Mouse (Mus musculus) mouse trophoblast stem cell (cell line): ENCODE measurements around the gene Pik3c2b.

Experiments
- in situ Hi-C, 2 experiments: fragments of 300-500 bp; cut with MseI, MboI; formaldehyde crosslinking; loops; 2 replicates in 1 of 2; 3 replicates in 1 of 2; pipeline ENCODE4 v1.15.1; 2025

The Pik3c2b gene

DNA sequence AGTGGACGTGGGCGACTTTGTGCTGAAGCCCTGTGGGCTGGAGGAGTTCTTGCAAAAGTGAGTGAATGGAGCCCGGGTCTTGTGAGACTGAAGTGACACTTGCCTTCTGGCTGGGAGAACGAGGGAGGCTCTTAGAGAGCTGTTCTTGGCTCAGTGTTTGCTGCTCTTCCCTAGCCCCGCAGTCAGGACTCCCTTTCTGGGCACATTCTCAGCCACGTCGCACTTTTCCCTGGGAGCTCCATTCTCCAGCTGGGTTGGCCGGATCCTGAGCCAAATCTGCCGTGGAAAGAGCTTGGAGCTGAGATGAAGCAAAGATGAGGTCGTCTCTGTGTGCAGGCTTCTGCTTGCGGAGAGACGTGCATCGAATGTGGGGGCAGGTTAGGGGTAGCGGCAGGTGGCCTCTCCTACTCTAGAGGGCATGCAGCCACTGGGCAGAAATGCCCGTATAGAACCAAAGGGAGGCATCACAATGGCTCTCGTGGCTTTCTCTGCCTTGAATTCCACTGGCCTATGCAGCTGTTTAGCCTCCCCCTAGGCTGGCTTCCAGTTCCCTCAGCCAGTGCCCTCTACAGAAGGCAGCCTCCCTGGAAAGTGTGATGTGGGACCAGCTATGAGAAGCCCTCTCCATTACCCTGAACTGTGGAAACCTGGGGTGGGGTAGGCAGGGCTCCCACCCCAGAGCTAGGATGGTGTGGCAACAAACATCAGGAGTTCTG, 26.4 kb downstream of the Pik3c2b start:
- in situ Hi-C loops = no loop called here

DNA sequence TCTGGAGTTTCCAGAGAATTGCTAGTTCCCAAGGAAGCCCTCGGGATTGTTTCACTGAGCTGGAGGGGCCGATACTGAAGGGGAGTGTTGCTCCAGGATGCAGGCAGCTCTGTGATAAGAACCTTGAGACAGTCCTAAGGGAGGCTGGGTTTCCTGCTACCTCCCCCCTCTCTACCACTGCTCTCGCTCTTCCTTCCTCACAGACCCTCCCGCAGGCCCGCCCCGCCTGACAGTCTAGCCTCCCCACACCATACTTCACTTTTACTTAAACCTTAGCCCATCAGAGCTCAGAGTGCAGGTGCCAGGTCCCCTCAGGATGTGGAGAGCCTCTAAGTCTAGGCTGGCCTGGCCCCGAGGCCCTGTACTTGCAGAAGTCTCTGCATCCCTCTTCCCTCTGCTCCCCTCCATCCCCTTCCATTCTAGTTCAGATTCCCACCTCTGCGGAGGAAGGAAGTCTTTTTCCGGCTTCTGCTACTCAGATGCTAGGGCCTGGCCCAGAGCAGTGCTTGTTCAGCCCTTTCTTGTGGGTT, 27.9 kb downstream of the Pik3c2b start:
- in situ Hi-C loops = no loop called here

- in situ Hi-C loops = no loop called here
Observed at GRCm38 (mm10) chr1:133074541-133074940, 29.1 kb downstream of the Pik3c2b start.

GRCm38 (mm10) chr1:133075651-133076400, 30.4 kb downstream of the Pik3c2b start:
- in situ Hi-C loops = no loop called here

- in situ Hi-C loops = no loop called here
Observed at GRCm38 (mm10) chr1:133076681-133077514, 31.4 kb downstream of the Pik3c2b start.

DNA sequence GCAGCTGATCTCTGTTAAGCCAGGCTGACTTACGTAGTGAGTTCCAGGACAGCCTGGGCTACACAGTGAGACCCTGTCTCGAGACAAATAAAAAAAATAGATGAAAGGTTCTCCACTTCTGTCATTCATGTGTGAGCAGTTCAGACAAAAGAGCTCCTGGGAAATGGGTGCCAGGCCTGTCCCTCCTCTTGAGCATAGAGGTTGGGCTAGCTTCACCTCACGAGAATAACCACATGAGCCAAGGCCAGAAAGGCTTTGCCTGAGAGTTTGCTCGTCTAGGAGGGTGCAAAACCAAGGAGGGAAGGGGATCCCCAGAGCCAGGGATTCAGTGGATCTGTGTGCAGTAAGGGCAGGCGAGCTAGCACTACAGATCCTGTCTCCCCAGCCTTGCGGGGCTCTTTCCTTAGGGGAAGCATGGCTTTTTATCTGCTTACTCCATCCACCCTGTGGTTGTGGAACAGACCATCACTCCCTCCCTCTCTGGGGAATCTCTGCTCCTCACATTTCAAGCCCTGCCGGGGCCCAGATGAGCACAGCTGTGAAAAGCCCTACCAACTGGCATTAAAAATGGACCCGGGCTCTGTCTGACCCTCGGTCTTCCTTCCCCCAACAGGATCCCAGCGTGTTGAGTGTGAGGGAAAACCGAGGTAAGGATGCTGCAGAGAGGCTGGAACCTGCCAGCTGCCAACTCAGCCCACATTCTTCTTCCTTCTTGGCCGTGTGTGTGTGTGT, 32.3 kb downstream of the Pik3c2b start:
- in situ Hi-C loops = no loop called here

GRCm38 (mm10) chr1:133078338-133078727, 32.9 kb downstream of the Pik3c2b start:
- in situ Hi-C loops = no loop called here

DNA sequence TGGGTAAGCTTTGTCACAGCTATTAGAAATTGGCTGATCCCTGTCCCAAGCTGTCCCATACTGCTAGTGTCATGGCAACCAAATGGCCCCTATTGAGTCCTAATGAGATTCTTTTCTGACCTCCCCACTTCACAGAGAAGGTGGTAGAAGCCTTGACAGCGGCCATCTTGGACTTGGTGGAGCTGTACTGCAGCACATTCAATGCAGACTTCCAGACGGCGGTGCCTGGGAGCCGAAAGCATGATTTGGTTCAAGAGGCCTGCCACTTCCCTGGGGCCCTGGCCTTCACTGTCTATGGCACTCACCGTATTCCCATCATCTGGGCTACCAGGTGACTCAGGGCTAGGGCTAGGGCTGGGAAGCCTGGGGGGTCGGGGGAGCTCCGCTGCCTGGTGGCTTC, 34.0 kb downstream of the Pik3c2b start:
- in situ Hi-C loops = no loop called here

- in situ Hi-C loops = no loop called here
Observed at GRCm38 (mm10) chr1:133080079-133080561, 34.7 kb downstream of the Pik3c2b start.

GRCm38 (mm10) chr1:133080717-133081116, 35.2 kb downstream of the Pik3c2b start:
- in situ Hi-C loops = no loop called here

DNA sequence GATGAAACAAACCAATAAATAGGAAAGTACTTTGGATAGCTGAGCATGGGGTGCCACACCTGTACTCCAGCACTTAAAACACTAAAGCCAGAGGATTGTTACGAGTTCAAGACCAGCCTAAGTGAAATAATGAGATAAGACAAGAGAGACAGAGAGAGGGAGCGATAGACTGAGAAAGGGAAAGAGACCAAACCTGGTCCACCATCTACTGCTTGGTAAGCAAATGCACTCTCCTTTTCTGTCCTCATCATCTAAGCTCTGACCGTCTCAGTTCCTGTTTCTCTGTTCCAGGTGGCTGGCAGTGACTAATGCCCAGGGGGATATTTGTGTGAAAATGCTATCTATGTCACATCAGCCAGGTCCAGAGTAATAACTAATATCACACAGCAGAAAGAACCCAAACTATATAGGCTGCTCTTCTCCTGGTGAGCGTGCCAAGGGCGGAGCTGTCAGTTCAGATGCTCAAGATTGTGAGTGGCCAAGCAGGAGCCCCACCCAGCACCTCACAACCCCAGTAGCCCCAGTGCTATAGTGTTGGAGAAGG, 37.6 kb downstream of the Pik3c2b start:
- in situ Hi-C loops = no loop called here

DNA sequence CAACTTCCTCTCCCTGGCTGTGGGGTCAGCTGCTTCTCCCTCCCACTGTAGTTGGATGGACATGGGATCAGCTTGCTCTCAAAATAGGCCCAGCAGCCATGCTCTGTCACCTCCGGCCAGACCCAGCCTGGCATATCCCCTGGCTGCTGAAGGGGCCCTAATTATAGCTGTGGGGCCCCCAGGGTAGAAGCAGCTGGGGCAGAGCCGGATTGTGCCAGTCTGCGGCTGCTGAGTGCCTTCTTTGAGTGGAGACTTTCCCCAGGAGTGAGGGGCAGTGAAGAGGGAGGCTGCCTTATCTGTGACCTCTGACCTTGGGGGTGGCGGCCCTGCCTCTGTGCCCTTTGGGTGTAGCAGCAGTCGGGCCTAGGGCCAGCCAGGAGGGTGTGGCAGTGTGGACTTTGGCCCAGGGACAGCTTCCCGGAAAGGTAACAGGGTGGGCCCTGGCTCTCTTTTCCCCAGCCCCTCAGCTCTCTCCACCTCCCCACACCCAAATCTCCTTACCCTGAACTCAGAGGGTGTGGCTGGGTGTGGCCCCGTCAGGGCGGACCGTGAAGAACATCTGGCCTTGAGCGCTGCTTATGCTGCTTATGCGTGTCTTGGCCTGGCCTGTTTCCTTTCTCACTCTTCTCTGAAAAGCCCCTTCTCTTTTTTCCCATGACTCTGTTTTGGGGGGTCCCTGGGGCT, 38.6 kb downstream of the Pik3c2b start:
- in situ Hi-C loops = no loop called here

- in situ Hi-C loops = loop anchor here (5.0 kb wide), 1 partner anchor 33 kb away; no protein-coding TSS in a partner anchor
Observed at GRCm38 (mm10) chr1:133084708-133085416, 39.4 kb downstream of the Pik3c2b start.

DNA sequence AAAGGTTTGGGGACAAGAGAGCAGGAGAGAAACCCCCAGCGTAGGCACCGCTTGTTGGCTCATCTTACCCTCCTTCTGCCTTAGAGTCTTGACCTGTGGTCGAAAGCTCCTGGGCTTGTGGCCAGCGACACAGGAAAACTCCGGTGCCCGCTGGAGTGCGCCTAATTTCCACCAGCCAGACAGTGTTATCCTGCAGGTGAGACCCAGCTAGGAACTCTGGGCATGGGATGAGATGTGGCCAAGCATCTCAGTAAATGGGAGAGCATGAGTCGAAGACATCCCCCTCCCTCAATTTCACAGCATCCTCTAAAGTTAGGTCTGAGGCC, 39.9 kb downstream of the Pik3c2b start:
- in situ Hi-C loops = loop anchor here (5.0 kb wide), 1 partner anchor 33 kb away; no protein-coding TSS in a partner anchor

DNA sequence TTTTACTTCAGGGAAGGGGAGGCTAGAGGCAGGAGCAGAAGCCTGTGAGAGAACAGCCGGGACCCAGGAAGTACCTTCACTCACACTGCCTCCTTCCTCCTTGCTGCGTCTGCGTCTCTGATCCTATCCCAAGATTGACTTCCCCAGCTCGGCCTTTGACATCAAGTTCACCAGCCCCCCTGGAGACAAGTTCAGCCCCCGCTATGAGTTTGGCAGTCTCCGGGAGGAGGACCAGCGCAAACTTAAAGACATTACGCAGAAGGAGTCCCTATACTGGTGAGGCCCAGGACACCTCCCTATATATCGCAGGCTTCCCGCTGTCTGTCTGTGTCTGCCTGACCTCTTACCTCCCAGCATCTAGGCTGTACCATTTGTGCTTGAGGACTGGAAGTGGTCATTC, 41.3 kb downstream of the Pik3c2b start:
- in situ Hi-C loops = loop anchor here (5.0 kb wide), 1 partner anchor 35 kb away; no protein-coding TSS in a partner anchor

DNA sequence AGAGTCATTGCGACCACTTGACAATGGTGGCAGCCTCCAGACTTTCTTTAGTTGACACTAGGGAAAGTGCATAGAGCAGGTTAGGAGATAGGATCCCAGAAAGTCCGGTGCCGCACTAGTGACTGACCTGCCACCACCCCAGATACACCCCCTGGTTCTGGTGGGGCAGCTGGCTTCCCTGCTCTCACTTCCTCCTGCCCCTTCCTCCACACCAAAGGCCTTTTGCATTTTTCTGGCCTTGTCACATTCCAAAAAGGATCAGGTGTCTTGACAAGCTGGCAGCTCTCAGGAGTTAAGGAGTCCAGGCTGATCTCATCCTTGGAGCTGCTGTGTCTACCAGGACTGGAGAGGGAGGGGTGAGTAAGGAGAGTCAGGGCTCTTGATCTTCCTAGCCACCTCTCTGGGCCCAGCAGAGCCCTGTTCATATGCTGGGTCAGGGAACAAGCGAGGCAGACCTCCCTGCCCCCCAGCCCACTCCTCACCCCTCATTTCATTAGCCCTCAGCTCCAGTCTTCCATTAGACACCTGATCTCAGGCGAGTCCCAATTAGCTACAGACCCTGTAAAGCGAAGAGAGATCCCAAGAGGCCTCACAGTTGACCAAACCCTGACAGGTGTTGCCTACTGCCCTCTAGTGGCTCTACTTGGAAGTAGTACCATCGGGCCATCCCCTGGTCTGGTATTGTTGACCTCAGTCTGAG, 41.9 kb downstream of the Pik3c2b start:
- in situ Hi-C loops = loop anchor here (5.0 kb wide), 1 partner anchor 35 kb away; no protein-coding TSS in a partner anchor

GRCm38 (mm10) chr1:133088196-133088595, 42.7 kb downstream of the Pik3c2b start:
- in situ Hi-C loops = loop anchor here (5.0 kb wide), 1 partner anchor 36 kb away; no protein-coding TSS in a partner anchor

- in situ Hi-C loops = loop anchor here (5.0 kb wide), 1 partner anchor 37 kb away; no protein-coding TSS in a partner anchor
Observed at GRCm38 (mm10) chr1:133089415-133089814, 43.9 kb downstream of the Pik3c2b start.

DNA sequence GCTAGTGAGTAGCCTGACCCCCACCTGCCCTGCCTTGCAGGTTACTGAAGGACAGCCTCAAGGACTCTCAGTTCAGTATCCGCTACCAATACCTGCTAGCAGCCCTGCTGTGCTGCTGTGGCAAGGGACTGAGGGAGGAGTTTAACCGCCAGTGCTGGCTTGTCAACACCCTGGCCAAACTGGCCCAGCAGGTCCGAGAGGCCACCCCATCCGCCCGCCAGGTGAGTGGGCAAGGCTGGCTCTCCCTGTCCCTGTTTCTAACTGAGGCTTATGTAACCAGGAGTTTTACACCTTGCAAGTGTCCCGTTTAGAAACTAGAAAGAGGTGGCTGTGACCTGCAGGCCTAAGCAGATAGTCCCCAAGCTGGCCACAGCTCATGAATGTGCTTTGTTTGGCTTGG, 45.2 kb downstream of the Pik3c2b start:
- in situ Hi-C loops = no loop called here
